Mouse (Mus musculus): ENCODE results near the gene Gck. TPM values are rescaled to one million over a fixed set of nuclear protein-coding genes. Genes with fewer than 3 reads are reported as not detected.

The Gck gene
- 0.33 TPM for polyA plus RNA-seq (2021)

GRCm38 (mm10) chr11:5949586-5950352 lies at the start of gene Gck:
Gck (minus strand) TSS chr11:5950081.
- in situ Hi-C loops (cut with MboI; ENCODE audit: low pct_unique_long_range_greater_than_20kb), result no loop called here
- DNase-seq (ENCODE audit: low read depth, low spot score), result no peak
- POLR2A ChIA-PET, result interaction anchor here (0.5 kb wide), 1 partner anchor 798 kb away, joined by 4 read pairs; no protein-coding TSS in a partner anchor
- no peak for ATAC-seq
- no peak for TF ChIP-seq CTCF (IDR thresholded peaks at IDR 0.05)
- CTCF ChIA-PET, result no interaction called here
- no peaks in the 10 kb centered on the region for H3K27me3 ChIP-seq

- TF ChIP-seq CTCF (IDR thresholded peaks at IDR 0.05), result no peak
- ChIA-PET POLR2A (no interaction called here), CTCF (interaction anchor here (1.4 to 2.9 kb wide), 2 partner anchors 28 to 35 kb away, joined by 5 to 12 read pairs; no protein-coding TSS in a partner anchor)
- ATAC-seq, result no peak
- no peak for DNase-seq (ENCODE audit: low read depth, low spot score)
- in situ Hi-C loops (cut with MboI; ENCODE audit: low pct_unique_long_range_greater_than_20kb), result no loop called here
- H3K27me3 ChIP-seq, result no peaks in the 10 kb centered on the region
Observed at GRCm38 (mm10) chr11:5998472-5998871, 48.6 kb upstream of the Gck start.

- DNase-seq (ENCODE audit: low read depth, low spot score) (no peak), ATAC-seq (no peak)
- in situ Hi-C loops (cut with MboI; ENCODE audit: low pct_unique_long_range_greater_than_20kb), result no loop called here
- CTCF ChIA-PET, result interaction anchor here (0.8 to 5.7 kb wide), 8 partner anchors 10 to 265 kb away, joined by 3 to 98 read pairs (median 4); no protein-coding TSS in a partner anchor
- peak; percentile 95 for TF ChIP-seq CTCF (IDR thresholded peaks at IDR 0.05)
- POLR2A ChIA-PET, result interaction anchor here (1.4 to 1.6 kb wide), 2 partner anchors 31 to 34 kb away, joined by 6 read pairs; no protein-coding TSS in a partner anchor
- no peaks in the 10 kb centered on the region for H3K27me3 ChIP-seq
Observed at GRCm38 (mm10) chr11:5995989-5996388, 46.1 kb upstream of the Gck start.

GRCm38 (mm10) chr11:5994880-5995279 lies 45.0 kb upstream of the Gck start:
- in situ Hi-C loops (cut with MboI; ENCODE audit: low pct_unique_long_range_greater_than_20kb), result loop anchor here (5.0 kb wide), 3 partner anchors 42 to 267 kb away; no protein-coding TSS in a partner anchor
- ChIA-PET CTCF (interaction anchor here (1.1 to 5.7 kb wide), 7 partner anchors 9 to 267 kb away, joined by 3 to 98 read pairs (median 6); no protein-coding TSS in a partner anchor), POLR2A (interaction anchor here (1.2 to 1.6 kb wide), 3 partner anchors 32 to 108 kb away, joined by 3 to 6 read pairs (median 6); no protein-coding TSS in a partner anchor)

GRCm38 (mm10) chr11:5994212-5994611 lies 44.3 kb upstream of the Gck start:
- ChIA-PET CTCF (interaction anchor here (1.8 to 5.7 kb wide), 2 partner anchors 29 to 40 kb away, joined by 6 to 98 read pairs; no protein-coding TSS in a partner anchor), POLR2A (no interaction called here)
- DNase-seq (ENCODE audit: low read depth, low spot score) (no peak), ATAC-seq (no peak)
- in situ Hi-C loops (cut with MboI; ENCODE audit: low pct_unique_long_range_greater_than_20kb), result loop anchor here (5.0 kb wide), 3 partner anchors 43 to 268 kb away; no protein-coding TSS in a partner anchor
- H3K27me3 ChIP-seq, result no peaks in the 10 kb centered on the region
- TF ChIP-seq CTCF (IDR thresholded peaks at IDR 0.05), result no peak

More at GRCm38 (mm10) chr11:5994880-5995279, 45.0 kb upstream of the Gck start:
- no peak for TF ChIP-seq CTCF (IDR thresholded peaks at IDR 0.05)
- ATAC-seq (no peak), DNase-seq (ENCODE audit: low read depth, low spot score) (no peak)
- H3K27me3 ChIP-seq, result no peaks in the 10 kb centered on the region

- no peak for DNase-seq (ENCODE audit: low read depth, low spot score)
- POLR2A ChIA-PET, result interaction anchor here (1.3 kb wide), 1 partner anchor 36 kb away, joined by 3 read pairs; no protein-coding TSS in a partner anchor
- no peaks in the 10 kb centered on the region for H3K27me3 ChIP-seq
- CTCF ChIA-PET, result interaction anchor here (0.6 to 2.4 kb wide), 10 partner anchors 9 to 271 kb away, joined by 3 to 14 read pairs (median 6); no protein-coding TSS in a partner anchor
- peak; percentile 42 for ATAC-seq
- TF ChIP-seq CTCF (IDR thresholded peaks at IDR 0.05), result no peak
- in situ Hi-C loops (cut with MboI; ENCODE audit: low pct_unique_long_range_greater_than_20kb), result loop anchor here (5.0 kb wide), 3 partner anchors 46 to 271 kb away; no protein-coding TSS in a partner anchor
Observed at GRCm38 (mm10) chr11:5990910-5991309, 41.0 kb upstream of the Gck start.

GRCm38 (mm10) chr11:5989954-5990593 lies 40.2 kb upstream of the Gck start:
- no peak for DNase-seq (ENCODE audit: low read depth, low spot score)

GRCm38 (mm10) chr11:5988126-5988525 lies 38.2 kb upstream of the Gck start:
- H3K27me3 ChIP-seq, result no peaks in the 10 kb centered on the region
- in situ Hi-C loops (cut with MboI; ENCODE audit: low pct_unique_long_range_greater_than_20kb), result no loop called here
- CTCF ChIA-PET, result no interaction called here
- TF ChIP-seq CTCF (IDR thresholded peaks at IDR 0.05), result no peak
- no peak for DNase-seq (ENCODE audit: low read depth, low spot score)
- POLR2A ChIA-PET, result no interaction called here
- ATAC-seq, result no peak

More at GRCm38 (mm10) chr11:5989954-5990593, 40.2 kb upstream of the Gck start:
- TF ChIP-seq CTCF (IDR thresholded peaks at IDR 0.05), result no peak
- H3K27me3 ChIP-seq, result no peaks in the 10 kb centered on the region
- POLR2A ChIA-PET, result interaction anchor here (1.3 kb wide), 1 partner anchor 37 kb away, joined by 3 read pairs; no protein-coding TSS in a partner anchor
- ATAC-seq, result no peak
- in situ Hi-C loops (cut with MboI; ENCODE audit: low pct_unique_long_range_greater_than_20kb), result loop anchor here (5.0 kb wide), 3 partner anchors 47 to 272 kb away; no protein-coding TSS in a partner anchor
- CTCF ChIA-PET, result interaction anchor here (0.6 to 2.4 kb wide), 7 partner anchors 10 to 272 kb away, joined by 3 to 14 read pairs (median 5); no protein-coding TSS in a partner anchor

GRCm38 (mm10) chr11:5983629-5984028 lies 33.7 kb upstream of the Gck start:
- in situ Hi-C loops (cut with MboI; ENCODE audit: low pct_unique_long_range_greater_than_20kb), result no loop called here
- ChIA-PET POLR2A (no interaction called here), CTCF (interaction anchor here (0.7 kb wide), 1 partner anchor 827 kb away, joined by 3 read pairs; no protein-coding TSS in a partner anchor)
- ATAC-seq (no peak), DNase-seq (ENCODE audit: low read depth, low spot score) (no peak)
- H3K27me3 ChIP-seq, result no peaks in the 10 kb centered on the region
- no peak for TF ChIP-seq CTCF (IDR thresholded peaks at IDR 0.05)

GRCm38 (mm10) chr11:5981323-5981722 lies 31.4 kb upstream of the Gck start:
- ATAC-seq (no peak), DNase-seq (ENCODE audit: low read depth, low spot score) (no peak)
- CTCF ChIA-PET, result no interaction called here
- no peaks in the 10 kb centered on the region for H3K27me3 ChIP-seq
- TF ChIP-seq CTCF (IDR thresholded peaks at IDR 0.05), result no peak
- POLR2A ChIA-PET, result no interaction called here
- in situ Hi-C loops (cut with MboI; ENCODE audit: low pct_unique_long_range_greater_than_20kb), result no loop called here

All from Patski (cell line).